Mouse (Mus musculus): ENCODE measurements around the gene Gm15319.
"Not testable (repeated sequence)": the region's sequence is repeated elsewhere in the genome, so short reads cannot be mapped to it uniquely, and the experiment has no call there.

The Gm15319 gene

DNA sequence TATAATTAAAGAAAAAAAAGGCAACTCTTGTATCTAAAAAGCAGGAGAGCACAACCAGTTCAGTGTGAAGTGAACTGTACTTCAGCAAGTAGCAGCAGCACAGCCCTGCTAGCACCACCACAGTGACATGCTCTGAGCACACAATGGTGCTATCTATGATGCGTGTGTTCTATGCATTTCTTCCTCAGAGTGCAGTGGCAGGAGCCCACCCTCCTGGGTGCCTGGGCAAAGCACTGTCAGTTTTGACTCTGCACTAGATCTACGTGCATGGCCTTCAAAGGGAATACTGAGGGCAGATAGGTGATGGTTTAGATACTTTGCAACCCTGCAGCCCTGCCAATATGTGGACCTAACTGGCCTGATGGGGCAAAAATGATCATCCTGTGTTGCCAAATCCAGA lies at the start of gene Gm15319:
TSS of gene Gm15319 (minus strand) at position 101 of the 400 bp plus-strand sequence.
- not testable (repeated sequence) for DNase-seq (ENCODE audit: low read depth, low spot score)

GRCm38 (mm10) chr8:20410355-20410754 lies 47.3 kb upstream of the Gm15319 start:
- DNase-seq (ENCODE audit: low read depth, low spot score) = not testable (repeated sequence)

GRCm38 (mm10) chr8:20408441-20409030 lies 45.5 kb upstream of the Gm15319 start:
- not testable (repeated sequence) for DNase-seq (ENCODE audit: low read depth, low spot score)

DNA sequence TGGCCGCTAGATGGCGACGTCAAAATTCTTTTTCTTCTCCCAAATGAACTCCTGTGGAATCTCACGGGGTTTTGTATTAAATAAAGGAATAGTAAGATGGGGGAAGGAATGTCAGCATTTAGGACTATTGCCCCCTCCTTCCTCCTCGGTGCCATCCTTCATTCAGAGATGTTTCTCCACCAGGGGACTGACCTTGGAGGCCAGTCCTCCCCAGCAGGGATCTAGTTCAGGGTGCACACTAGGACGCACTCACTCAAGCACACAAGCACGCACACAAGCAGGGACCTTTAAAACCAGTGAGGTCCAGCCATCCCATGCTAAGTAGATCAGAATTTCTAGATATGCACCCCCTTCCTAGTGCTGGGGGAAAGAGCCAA lies 26.3 kb upstream of the Gm15319 start:
- not testable (repeated sequence) for DNase-seq (ENCODE audit: low read depth, low spot score)

DNA sequence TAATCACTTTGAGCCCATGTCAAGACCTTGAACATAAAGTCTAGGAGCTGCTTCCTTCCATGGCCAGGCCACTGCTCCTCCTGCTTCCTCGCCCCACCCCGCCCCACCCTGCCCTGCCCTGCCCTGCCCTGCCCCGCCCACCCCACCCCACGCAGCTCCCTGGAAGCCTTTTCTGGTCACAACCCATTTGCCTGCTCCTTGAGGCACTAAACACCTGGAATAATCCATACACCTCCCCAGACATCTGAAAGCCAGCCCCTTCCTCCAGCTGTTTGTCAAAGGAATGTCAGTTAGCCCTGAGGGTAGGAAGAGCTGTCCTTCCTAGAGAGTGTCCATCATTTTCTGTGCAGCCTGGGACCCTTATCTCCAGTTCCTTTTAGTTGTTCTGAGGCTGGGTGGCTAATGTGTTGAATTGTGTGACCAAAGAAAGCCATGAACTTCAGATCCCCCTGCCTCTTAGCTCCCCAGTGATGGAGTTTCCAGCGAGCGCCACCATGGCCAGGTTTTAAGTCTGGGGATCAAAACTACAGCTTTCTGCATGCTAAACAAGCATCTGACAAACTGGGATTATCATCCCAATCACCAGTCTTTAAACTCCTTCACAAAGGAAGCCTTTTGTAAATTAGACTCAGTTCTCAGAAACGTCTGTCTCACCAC lies 25.8 kb upstream of the Gm15319 start:
- DNase-seq (ENCODE audit: low read depth, low spot score) = not testable (repeated sequence)

DNA sequence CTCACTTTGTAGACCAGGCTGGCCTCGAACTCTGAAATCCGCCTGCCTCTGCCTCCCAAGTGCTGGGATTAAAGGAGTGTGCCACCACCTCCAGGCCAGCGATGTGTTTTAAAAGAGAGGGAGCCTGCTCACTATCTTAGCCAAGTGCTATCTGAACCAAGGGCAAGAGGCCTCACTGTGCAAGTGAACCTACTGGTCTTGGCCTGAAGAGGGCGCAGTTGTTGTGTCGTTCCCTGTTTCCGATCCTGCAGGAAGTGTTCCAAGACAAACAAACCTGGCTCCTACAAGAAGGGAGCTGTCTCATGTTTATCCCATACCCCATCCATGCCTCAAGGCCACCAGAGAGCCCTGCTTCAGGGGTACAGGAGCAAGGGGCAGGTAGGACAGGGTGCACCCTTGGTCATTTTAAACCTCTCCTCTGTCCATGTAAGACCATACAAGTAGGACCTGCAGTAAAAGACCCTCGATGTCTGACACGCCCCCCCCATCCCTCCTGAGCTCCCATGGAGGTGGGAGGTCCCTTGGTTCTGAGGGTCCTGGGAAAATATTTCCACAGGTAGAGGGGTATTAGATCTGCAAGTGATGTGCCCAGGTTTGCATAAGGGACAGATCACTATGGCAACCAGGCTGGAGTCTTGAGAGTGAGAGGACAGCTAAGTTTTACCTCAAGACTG lies 24.2 kb upstream of the Gm15319 start:
- DNase-seq (ENCODE audit: low read depth, low spot score) = not testable (repeated sequence)

- DNase-seq (ENCODE audit: low read depth, low spot score) = not testable (repeated sequence)
These were observed 22.0 kb upstream of the Gm15319 start for GRCm38 (mm10) chr8:20384990-20385389.

GRCm38 (mm10) chr8:20384131-20384530 lies 21.1 kb upstream of the Gm15319 start:
- DNase-seq (ENCODE audit: low read depth, low spot score) = not testable (repeated sequence)

DNA sequence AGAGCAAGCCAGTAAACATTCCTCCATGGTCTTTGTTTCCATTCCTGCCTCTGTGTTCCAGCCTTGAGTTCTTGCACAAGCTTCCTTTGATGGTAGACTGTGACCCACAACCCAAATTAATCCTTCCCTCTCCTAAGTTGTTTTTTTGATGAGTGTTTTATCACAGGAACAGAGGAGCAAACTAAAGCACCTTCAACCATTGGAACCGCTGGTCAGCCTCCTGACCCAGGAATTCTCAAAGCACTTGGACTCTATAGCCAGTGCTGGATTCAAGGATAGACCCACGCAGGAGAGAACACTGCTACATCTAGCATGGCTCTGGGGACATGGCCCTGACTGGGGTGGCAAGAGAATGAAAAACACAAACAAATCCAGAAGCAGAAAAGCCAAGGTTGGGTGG lies 19.1 kb upstream of the Gm15319 start:
- DNase-seq (ENCODE audit: low read depth, low spot score) = not testable (repeated sequence)

- not testable (repeated sequence) for DNase-seq (ENCODE audit: low read depth, low spot score)
These were observed 18.6 kb upstream of the Gm15319 start for GRCm38 (mm10) chr8:20381637-20382036.

GRCm38 (mm10) chr8:20381239-20381620 lies 18.2 kb upstream of the Gm15319 start:
- not testable (repeated sequence) for DNase-seq (ENCODE audit: low read depth, low spot score)

- not testable (repeated sequence) for DNase-seq (ENCODE audit: low read depth, low spot score)
These were observed 17.7 kb upstream of the Gm15319 start for GRCm38 (mm10) chr8:20380590-20381238.

DNA sequence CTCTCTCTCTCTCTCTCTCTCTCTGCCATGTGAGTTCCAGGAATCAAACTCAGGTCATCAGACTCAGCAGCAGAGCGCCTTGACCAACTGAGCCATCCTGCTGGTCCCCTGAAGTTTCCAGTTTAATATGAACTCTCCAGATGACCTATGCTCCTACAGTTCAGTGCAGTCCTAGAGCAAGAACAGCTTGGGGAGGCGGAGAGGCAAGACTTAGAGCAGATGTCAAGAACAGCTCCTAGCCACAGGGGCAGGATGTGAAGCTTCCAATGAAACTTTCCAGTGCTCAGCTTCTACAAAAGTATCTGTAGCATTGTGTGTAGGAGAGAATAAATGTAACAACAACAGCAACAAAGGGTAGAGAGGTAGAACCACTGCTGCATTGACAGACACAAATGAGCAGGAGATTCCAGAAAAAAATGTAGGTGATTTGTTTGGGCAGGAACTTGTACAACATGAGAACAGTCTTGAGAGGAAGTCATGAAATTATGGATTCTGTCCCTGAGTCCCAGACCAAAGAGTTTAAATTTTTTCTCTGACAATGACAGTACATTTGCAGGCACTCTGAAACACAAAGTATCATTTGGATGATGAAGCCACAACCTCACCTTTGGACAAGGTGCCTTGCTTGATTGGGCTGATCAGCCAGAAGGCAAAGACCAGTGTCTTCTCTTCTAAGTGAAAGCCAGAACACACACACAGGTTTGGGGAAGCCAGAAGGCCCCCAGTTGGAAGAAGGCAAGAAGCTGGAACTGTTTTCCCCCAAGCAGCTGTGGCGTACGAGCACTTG lies 16.8 kb upstream of the Gm15319 start:
- DNase-seq (ENCODE audit: low read depth, low spot score) = not testable (repeated sequence)

DNA sequence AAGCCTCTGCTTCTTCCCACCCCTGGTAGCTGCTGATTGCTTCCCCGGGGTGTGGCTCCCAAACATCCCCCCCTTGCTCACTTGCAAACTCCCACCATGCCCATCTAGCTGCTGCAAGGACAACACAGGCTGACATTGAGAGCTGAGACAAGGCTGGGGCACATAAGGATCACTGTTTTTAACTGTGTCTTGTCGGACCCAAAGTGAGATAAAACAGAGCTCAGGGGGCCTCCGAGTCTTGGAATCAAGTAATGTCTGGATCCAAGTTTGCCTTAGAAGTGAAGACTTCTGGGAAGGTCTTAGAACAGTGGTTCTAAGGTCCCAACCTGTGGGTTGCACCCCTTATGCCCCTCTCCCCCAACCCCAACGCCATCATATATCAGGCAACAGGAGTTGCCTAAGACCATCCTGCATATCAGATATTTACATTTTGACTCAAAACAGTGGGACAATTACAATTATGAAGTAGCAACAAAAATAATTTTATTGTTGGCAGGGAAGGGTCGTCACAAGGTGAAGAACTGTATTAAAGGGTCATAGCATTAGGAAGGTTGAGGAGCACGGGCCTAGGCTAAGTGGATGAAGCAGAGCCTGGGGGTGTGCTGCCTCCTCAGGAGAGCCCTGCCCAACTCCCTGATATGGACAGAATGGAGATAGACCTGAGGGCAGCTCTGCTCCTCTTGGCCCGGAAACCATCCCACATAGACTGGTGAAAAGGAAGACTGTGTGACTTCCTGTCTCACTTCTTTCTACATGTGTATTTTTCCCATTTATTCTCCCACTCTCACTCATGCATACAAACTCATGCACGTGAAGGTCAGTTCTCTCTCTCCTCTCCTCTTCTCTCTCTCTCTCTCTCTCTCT lies 16.0 kb upstream of the Gm15319 start:
- not testable (repeated sequence) for DNase-seq (ENCODE audit: low read depth, low spot score)

- DNase-seq (ENCODE audit: low read depth, low spot score) = not testable (repeated sequence)
These were observed 15.3 kb upstream of the Gm15319 start for GRCm38 (mm10) chr8:20378353-20378752.

GRCm38 (mm10) chr8:20375698-20376097 lies 12.7 kb upstream of the Gm15319 start:
- DNase-seq (ENCODE audit: low read depth, low spot score) = not testable (repeated sequence)

- not testable (repeated sequence) for DNase-seq (ENCODE audit: low read depth, low spot score)
These were observed 6.6 kb downstream of the Gm15319 start for GRCm38 (mm10) chr8:20356386-20356785.

DNA sequence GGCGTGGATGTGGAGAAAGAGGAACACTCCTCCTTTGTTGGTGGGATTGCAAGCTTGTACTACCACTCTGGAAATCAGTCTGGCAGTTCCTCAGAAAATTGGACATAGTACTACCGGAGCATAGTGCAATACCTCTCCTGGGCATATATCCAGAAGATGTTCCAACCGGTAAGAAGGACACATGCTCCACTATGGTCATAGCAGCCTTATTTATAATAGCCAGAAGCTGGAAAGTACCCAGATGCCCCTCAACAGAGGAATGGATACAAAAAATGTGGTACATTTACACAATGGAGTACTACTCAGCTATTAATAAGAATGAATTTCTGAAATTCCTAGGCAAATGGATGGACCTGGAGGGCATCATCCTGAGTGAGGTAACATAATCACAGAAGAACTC lies 9.4 kb downstream of the Gm15319 start:
- DNase-seq (ENCODE audit: low read depth, low spot score) = not testable (repeated sequence)

DNA sequence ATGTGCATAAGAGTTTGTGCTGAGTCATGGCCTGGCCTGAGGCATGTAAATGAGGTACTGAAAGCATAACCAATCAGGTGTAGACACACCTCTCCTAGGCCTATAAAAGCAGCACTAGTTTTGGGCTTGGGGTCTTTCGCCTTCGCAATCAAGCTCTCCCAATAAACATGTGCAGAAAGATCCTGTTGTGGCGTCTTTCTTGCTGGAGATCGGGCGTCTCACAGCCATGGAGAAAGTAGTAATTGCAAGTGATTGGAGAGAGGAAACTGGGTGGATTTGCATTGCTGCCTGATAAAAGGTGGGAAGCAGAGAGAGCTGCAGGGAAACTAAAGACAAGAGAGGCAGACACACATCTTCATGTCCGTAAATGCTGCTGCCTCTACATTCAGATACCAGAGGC lies 60.3 kb downstream of the Gm15319 start:
- not testable (repeated sequence) for DNase-seq (ENCODE audit: low read depth, low spot score)

GRCm38 (mm10) chr8:20300042-20300441 lies 63.0 kb downstream of the Gm15319 start:
- DNase-seq (ENCODE audit: low read depth, low spot score) = not testable (repeated sequence)
